Mouse (Mus musculus) hindbrain, postnatal 0 days (tissue): Measurements from ENCODE around the gene Efcc1. TPM values are rescaled to one million over a fixed set of nuclear protein-coding genes. Genes with fewer than 3 reads are reported as not detected.

Experiments used
- ATAC-seq: fragments of 200-750 bp; cut with Nextera tagmentation; 2 replicates; pipeline ENCODE4 v1.8.0; 2017; ENCODE audit warnings: mild to moderate bottlenecking, moderate TSS enrichment, moderate library complexity
- DNase-seq: peaks from one replicate; pipeline ENCODE4 v3.0.0-alpha.2; 2015; ENCODE audit warnings: low spot score
- H3K27ac ChIP-seq: fragments of 300-500 bp; sonication (generic); 2 replicates; pipeline ENCODE4 v1.5.1; 2014; ENCODE audit warnings: mild to moderate bottlenecking
- H3K27me3 ChIP-seq: fragments of 300-500 bp; sonication (generic); 2 replicates; pipeline ENCODE4 v1.6.1; 2014; ENCODE audit warnings: low read length, mixed read lengths; ENCODE audit not compliant: insufficient read depth
- H3K36me3 ChIP-seq: fragments of 300-500 bp; sonication (generic); 2 replicates; pipeline ENCODE4 v1.6.1; 2014; ENCODE audit warnings: low read length, mixed read lengths; ENCODE audit not compliant: insufficient read depth
- H3K4me1 ChIP-seq: fragments of 300-500 bp; sonication (generic); 2 replicates; pipeline ENCODE4 v1.6.1; 2014; ENCODE audit warnings: antibody characterized with exemption, low read length, mixed read lengths; ENCODE audit not compliant: insufficient read depth
- H3K4me2 ChIP-seq: fragments of 300-500 bp; sonication (generic); 2 replicates; pipeline ENCODE4 v1.6.1; 2014; ENCODE audit warnings: low read depth, mild to moderate bottlenecking, low read length, moderate library complexity, mixed read lengths
- H3K4me3 ChIP-seq: fragments of 300-500 bp; sonication (generic); 2 replicates; pipeline ENCODE4 v1.5.1; 2014; ENCODE audit warnings: low read length
- H3K9ac ChIP-seq: fragments of 300-500 bp; sonication (generic); replicated peaks from 2 replicates; pipeline ENCODE4 v1.6.1; 2014; ENCODE audit warnings: mild to moderate bottlenecking, low read length, moderate library complexity, mixed read lengths
- H3K9me3 ChIP-seq: fragments of 300-500 bp; sonication (generic); 2 replicates; pipeline ENCODE4 v1.6.1; 2016; ENCODE audit warnings: low read length, mixed read lengths
- CTCF ChIP-seq: IDR thresholded peaks from 2 replicates; pipeline ENCODE4 v1.5.1; 2016; ENCODE audit warnings: antibody characterized with exemption, control low read depth, low read depth
- WGBS: fragments of 180-500 bp; shearing (Covaris S2); extraction: QIAGEN DNeasy Blood & Tissue Kit; methylation state at CpG from one replicate; pipeline ENCODE4 v1.1.7; 2014; 5-methylcytosine and 5-hydroxymethylcytosine counted together
- polyA plus RNA-seq: library from polyadenylated mRNA; unstranded; fragments of >200 nt; fragmentation: Nextera tagmentation; extraction: Ambion mirVana; gene quantifications from 2 replicates; pipeline ENCODE4 v1.2.1, GENCODE M21; 2015
- total RNA-seq: library from RNA; depleted of rRNA; stranded (reverse); fragments of >200 nt; gene quantifications from 2 replicates; pipeline ENCODE4 v1.2.3, GENCODE M21; 2014; rRNA removed

The Efcc1 gene
- total RNA-seq = 5.4 and 22.0 TPM in 2 replicates
- 8.3 TPM in 2 replicates for polyA plus RNA-seq

GRCm38 (mm10) chr6:87730591-87731462 lies at the start of gene Efcc1:
TSS of gene Efcc1 (plus strand) at chr6:87730869.
- Histone ChIP-seq H3K36me3 (no peaks in the 10 kb centered on the region), H3K27me3 (no peaks in the 10 kb centered on the region), H3K4me2 (peak within 1 kb of the TSS; percentile 92), H3K27ac (peak within 1 kb of the TSS; percentile 80; the same call in 1 of the 2 replicates), H3K4me3 (peak within 1 kb of the TSS; percentile 67), H3K4me1 (peaks cover 9% of the 10 kb centered on the region; the same call in 1 of the 2 replicates), H3K9me3 (no peaks in the 10 kb centered on the region), H3K9ac (peak within 1 kb of the TSS; percentile 67)
- ATAC-seq (peak; percentile 84), DNase-seq (peak; percentile 70)
- under 1% methylated on average over 81 of the region's 90 CpGs for WGBS
- TF ChIP-seq CTCF = peak; percentile 56

- no peak overlapping the region for H3K27ac ChIP-seq
- DNase-seq = no peak
- no peaks in the 10 kb centered on the region for H3K4me1 ChIP-seq
- no peaks in the 10 kb centered on the region for H3K9me3 ChIP-seq
- H3K4me2 ChIP-seq = no peak overlapping the region
- H3K36me3 ChIP-seq = no peaks in the 10 kb centered on the region
- TF ChIP-seq CTCF = no peak
- H3K4me3 ChIP-seq = no peak overlapping the region
- no peak for ATAC-seq
- H3K9ac ChIP-seq = no peak overlapping the region
- WGBS = 78% methylated on average over 3 of the region's 3 CpGs
- no peaks in the 10 kb centered on the region for H3K27me3 ChIP-seq
These were observed 34.7 kb upstream of the Efcc1 start for GRCm38 (mm10) chr6:87695947-87696346.

- WGBS = 73% methylated on average over 4 of the region's 4 CpGs
- Histone ChIP-seq H3K4me3 (no peak overlapping the region), H3K9me3 (no peaks in the 10 kb centered on the region), H3K4me2 (no peak overlapping the region), H3K4me1 (no peaks in the 10 kb centered on the region), H3K27ac (no peak overlapping the region), H3K9ac (no peak overlapping the region), H3K27me3 (no peaks in the 10 kb centered on the region), H3K36me3 (no peaks in the 10 kb centered on the region)
- DNase-seq (no peak), ATAC-seq (no peak)
- TF ChIP-seq CTCF = no peak
These were observed 34.1 kb upstream of the Efcc1 start for GRCm38 (mm10) chr6:87696544-87696943.

- no peak for ATAC-seq
- H3K36me3 ChIP-seq = no peaks in the 10 kb centered on the region
- WGBS = 37% methylated on average over 3 of the region's 3 CpGs
- H3K4me3 ChIP-seq = no peak overlapping the region
- no peak overlapping the region for H3K27ac ChIP-seq
- no peaks in the 10 kb centered on the region for H3K4me1 ChIP-seq
- no peaks in the 10 kb centered on the region for H3K9me3 ChIP-seq
- peak; percentile 24 for DNase-seq
- peak; percentile 46 for TF ChIP-seq CTCF
- no peak overlapping the region for H3K9ac ChIP-seq
- H3K27me3 ChIP-seq = no peaks in the 10 kb centered on the region
- H3K4me2 ChIP-seq = no peak overlapping the region
These were observed 24.4 kb upstream of the Efcc1 start for GRCm38 (mm10) chr6:87706246-87706645.

- H3K9ac ChIP-seq = no peak overlapping the region
- H3K9me3 ChIP-seq = no peaks in the 10 kb centered on the region
- no peak overlapping the region for H3K4me2 ChIP-seq
- H3K4me3 ChIP-seq = no peak overlapping the region
- no peak for DNase-seq
- no peak for TF ChIP-seq CTCF
- H3K36me3 ChIP-seq = no peaks in the 10 kb centered on the region
- no peak overlapping the region for H3K27ac ChIP-seq
- WGBS = 90% methylated on average over 4 of the region's 4 CpGs
- no peaks in the 10 kb centered on the region for H3K4me1 ChIP-seq
- no peak for ATAC-seq
- H3K27me3 ChIP-seq = no peaks in the 10 kb centered on the region
These were observed 18.4 kb upstream of the Efcc1 start for GRCm38 (mm10) chr6:87712311-87712710.

GRCm38 (mm10) chr6:87714091-87714490 lies 16.6 kb upstream of the Efcc1 start:
- 88% methylated on average over 4 of the region's 4 CpGs for WGBS
- Histone ChIP-seq H3K4me1 (no peaks in the 10 kb centered on the region), H3K27ac (no peak overlapping the region), H3K4me2 (no peak overlapping the region), H3K9ac (no peak overlapping the region), H3K27me3 (no peaks in the 10 kb centered on the region), H3K4me3 (no peak overlapping the region), H3K9me3 (no peaks in the 10 kb centered on the region), H3K36me3 (no peaks in the 10 kb centered on the region)
- ATAC-seq (no peak), DNase-seq (no peak)
- no peak for TF ChIP-seq CTCF

GRCm38 (mm10) chr6:87722631-87723030 lies 8.0 kb upstream of the Efcc1 start:
- H3K27me3 ChIP-seq = no peaks in the 10 kb centered on the region
- no peak overlapping the region for H3K9ac ChIP-seq
- no peak overlapping the region for H3K4me3 ChIP-seq
- H3K36me3 ChIP-seq = no peaks in the 10 kb centered on the region
- 0 out of 2 replicates have a peak overlapping the region, but pooled peaks have one; percentile 1 for H3K4me2 ChIP-seq
- peaks cover 4% of the 10 kb centered on the region; the same call in 1 of the 2 replicates for H3K4me1 ChIP-seq
- 9% methylated on average over 13 of the region's 13 CpGs for WGBS
- H3K27ac ChIP-seq = no peak overlapping the region
- peak; percentile 82 for DNase-seq
- peak; percentile 91 for ATAC-seq
- H3K9me3 ChIP-seq = no peaks in the 10 kb centered on the region
- no peak for TF ChIP-seq CTCF
